Mouse (Mus musculus) testis, postnatal 10 days (tissue): Measurements from ENCODE around the gene Tigar.

ENCODE experiments used
- DNase-seq: peaks from one replicate; pipeline ENCODE4 v3.0.0; 2021; ENCODE audit warnings: low spot score

Tigar gene

DNA sequence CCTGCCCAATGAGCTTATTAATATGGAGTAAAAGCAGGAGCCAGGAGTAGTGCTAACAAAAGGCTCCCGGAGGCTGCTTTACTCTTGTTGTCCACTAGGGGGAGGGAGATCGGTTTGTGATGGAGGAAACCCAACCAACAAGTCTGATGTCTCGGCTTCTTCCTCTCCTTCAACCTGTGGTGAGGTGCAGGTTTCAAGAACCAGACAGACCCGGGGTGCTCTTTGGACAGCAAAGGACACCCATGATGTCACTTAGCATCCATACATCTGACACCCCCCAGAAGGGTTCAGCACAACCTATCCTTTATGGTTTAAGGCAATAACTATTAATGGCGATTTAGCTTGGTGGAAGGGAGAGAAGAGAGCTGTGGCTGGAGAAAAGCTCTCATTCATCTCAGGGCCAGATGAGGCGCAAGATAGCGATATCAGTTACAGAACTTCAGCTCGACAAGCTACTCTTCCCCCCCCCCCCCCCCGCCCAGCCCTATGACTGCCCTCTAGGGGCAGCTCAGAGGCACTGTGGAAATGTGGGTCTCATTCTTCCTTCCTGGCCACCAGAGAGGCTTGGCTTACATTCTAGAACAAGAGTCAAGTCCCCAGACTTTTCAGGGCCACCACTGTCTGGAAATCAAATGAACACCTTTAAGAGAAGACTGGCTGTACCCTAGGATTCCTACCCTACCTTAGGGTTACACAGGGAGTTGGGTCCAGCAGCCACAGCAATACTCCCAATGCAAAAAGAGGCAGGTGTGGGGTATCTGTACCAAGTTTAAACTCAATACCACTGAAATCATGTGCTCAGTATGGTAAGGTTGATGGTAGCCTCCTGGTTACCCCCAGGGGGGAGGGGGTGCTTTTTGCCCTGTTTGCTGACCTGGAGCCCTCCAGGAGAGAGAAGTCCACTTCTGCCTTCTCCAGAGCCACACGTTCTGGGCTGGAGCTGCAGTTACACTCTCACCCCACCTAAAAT lies 33.1 kb upstream of the Tigar start:
- no peak for DNase-seq

DNA sequence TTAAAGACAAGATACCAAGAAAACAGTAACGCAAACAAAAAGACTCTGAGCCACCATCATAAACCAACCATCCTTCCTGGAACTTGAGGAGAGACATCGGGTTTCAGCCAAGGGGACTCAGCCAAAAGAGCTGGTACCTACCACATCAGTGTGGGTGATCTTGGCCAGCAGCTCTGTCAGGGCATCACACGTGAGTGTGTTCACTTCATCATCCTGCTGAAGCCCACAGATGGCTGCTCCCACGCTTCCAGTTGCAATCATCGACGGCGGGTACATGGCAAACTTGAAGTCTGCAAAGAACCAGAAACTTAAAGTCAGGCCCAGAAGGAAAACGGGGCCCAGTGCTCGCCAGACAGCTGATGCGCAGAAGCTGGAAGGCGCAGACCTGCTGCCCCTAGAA lies 29.6 kb upstream of the Tigar start:
- DNase-seq = no peak

DNA sequence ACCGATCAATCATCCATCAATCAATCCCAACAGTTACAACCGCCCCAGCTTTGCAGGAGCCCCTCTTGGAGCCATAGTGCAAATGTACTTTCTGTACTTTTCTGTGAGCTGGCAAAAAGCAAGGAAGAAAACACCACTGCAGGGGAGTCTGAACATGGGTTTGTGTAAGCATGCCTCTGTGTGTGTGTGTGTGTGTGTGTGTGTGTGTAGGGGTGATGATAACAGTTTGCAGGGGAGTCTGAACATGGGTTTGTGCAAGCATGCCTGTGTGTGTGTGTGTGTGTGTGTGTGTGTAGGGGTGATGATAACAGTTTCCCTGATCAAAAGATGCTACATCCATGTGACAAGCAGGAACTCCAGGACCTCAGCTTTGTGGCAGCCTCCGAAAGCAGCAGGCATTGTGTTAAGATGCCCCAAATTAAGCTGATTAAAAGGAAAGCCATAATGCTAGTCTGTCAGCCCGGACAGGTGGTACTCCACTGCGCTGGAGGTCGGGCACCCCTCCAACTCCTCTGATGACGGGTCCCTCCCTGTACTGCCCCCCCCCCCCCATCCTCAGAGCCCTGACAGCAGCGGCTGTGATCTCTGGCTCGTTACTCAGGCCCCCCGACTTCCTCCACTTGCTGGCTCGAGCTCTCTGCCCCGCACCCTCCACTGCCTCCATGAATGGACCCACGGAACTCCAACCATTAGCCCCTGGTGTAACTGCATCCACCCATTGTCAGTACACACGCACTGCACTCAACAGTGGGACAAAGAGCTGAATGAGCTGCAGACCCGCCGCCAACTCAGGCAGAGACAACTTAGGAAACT lies 24.3 kb upstream of the Tigar start:
- no peak for DNase-seq

DNA sequence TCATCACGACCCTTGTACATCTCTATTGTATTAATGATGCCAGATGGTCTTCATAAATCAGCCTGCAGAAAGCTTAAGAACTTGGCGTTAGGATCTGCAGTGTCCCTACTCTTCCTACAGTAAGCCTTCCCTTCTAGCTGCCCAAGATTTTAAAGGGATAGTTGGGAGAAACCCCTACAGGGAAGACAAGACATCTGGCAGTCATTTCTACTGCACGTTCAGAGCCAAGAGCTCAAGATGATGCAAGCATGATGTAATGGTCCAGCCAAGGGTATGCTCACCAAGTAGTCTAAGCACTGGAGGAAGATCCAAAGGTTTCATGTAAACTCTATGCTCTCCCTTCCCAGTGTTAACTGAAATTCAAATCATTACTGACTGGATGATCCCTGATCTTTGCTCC lies 23.4 kb upstream of the Tigar start:
- no peak for DNase-seq

DNA sequence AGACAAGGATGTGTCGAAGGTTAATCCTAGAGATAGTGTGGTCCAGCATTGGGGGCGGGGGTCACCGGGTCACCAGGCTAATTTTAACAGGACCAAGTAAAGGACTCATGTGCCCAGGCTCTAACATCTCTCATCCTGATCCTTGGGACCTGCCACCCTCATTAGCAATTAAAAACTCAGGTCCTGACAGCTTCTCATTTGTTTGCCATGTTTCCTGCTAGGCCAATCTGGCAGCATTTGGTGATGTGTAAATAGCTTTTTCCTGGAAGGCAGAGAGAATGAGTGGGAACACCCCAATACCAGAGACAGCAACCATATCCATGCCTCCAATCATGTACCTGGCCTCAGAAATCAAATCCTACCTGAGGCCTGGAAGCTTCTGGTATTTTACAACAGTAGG lies 22.6 kb upstream of the Tigar start:
- DNase-seq = no peak

DNA sequence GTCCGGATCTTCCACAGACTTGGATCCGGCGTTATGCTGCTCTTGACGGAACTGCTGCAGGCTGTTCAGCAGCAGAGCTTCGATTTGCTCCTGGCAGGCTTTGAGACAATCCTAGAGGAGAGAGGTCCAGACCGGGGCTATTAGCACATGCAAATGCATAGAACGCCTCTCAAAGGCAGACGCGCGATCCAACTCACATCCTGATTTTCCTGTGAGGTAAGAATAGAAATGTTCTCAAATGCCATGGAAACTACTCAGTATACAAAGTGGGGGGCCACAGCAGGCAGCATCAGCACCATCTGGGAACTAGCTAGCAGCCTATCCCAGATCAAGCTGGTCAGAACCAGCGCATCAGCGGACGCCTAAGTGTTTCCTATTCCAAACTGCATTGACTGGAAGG lies 21.0 kb upstream of the Tigar start:
- DNase-seq = no peak

DNA sequence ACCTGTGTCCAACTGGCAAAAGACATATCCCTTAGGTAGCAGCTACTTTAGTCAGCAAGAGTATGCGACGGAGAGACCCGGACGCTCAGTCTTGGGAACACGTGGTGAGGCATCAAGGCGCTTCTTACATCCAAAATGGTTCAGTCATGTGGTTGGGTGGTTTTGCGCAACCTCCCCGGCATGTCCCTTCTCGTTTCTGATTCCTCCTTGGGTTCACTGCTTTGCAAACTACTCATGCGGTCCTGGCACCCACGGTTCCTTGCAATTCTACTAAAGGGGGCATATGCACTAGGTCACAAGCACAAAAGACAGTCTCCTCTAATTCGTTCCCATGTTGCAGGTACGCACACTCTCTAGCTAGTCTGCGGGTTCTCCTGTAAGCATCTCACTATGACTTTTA lies 20.3 kb upstream of the Tigar start:
- DNase-seq = no peak

DNA sequence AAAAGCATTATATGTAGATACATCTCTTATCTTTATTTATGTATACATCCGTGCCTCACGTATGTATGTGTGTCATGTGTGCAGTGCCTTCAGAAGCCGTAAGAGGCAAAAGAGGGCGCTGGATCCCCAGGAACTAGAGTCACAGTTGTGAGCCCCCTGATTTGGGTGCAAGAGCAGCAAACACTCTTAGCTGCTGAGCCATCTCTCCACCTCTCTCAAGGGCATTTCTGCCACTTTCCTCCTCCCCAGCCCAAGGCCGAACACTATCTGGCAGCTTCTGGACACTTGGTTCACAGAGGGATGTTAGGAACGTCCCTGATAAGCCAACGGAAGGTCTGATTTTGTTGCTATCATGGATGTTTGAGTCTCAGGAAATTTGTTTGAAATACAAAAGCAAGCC lies 14.1 kb upstream of the Tigar start:
- no peak for DNase-seq

DNA sequence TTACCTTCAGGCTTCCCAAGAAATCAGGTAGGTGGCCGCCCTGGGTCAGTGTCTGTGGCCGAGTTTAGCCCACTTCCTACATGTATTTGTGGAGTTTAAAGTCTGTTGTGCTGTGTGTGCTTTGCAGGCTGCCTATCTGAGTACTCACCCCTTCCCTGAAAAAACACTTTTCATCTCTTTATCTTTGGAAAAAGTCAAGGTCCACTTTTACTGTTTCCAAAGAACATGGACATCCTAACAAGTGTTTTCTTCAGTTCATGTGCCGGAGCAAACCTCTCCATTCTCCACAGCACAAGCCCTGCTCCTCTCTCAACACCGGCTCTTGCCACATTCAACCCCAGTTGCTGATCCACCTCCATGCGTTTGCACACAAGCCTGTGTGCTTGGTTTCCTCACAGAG lies 13.6 kb upstream of the Tigar start:
- DNase-seq = no peak

DNA sequence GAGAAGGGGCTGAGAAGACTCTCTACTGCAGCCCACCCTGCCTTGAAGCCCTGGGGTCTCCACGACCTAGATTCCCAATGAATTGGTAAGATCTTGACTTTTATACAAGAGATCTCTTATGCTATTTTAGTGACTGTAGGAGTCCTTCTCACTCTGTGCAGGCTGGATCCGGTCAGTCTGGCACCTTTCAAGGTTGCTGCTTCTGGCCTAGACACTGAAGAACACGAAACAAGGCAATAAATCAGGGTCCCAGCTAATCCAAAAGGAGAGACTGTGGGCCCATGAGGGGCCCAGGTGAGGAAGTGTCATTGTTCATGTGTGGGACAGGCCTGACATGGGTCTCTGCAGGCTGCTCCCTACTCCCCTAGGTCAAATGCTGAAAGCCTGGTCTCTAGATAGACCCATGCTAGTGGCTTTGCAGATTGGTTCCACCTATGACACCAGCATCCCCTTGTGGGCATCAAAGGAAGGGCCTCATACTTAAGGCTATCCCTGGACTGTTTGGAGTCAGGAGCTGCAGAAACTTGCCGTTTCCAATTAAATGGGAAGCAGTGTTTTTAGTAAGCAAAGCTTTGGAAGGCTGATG lies 13.0 kb upstream of the Tigar start:
- DNase-seq = no peak

DNA sequence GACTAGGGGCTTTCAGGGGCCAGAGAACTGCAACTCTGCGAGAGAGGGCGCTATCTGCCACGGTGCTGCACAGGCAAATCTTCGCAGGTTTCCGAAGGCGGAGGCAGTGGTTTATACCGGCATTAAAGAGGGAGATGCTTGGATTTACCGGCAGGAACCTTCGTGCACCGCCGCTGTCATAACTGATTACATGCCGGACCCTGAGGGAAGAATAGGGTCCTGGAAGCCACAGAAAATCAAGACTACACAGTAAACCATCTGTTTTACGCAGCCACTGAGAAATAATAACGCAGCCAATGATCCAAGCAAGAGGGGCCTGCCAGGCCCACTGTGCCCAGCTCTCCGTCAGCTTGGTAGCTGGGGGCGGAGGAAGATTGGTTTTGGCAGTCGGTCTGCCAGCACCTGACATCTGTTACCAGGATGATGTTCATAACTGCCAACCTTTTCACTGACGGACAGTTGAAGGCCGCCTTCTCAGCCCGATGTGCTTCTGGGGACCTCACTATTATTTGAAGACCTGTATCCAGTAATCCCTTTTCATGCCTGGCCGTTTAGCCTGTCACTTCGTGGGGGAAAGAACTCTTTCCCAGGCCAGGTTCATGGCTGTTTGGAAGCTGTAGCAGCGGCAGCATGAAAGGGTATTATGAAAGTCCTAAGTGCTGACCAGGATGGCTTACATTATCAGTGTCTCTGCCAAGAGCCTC lies 5.5 kb upstream of the Tigar start:
- no peak for DNase-seq

DNA sequence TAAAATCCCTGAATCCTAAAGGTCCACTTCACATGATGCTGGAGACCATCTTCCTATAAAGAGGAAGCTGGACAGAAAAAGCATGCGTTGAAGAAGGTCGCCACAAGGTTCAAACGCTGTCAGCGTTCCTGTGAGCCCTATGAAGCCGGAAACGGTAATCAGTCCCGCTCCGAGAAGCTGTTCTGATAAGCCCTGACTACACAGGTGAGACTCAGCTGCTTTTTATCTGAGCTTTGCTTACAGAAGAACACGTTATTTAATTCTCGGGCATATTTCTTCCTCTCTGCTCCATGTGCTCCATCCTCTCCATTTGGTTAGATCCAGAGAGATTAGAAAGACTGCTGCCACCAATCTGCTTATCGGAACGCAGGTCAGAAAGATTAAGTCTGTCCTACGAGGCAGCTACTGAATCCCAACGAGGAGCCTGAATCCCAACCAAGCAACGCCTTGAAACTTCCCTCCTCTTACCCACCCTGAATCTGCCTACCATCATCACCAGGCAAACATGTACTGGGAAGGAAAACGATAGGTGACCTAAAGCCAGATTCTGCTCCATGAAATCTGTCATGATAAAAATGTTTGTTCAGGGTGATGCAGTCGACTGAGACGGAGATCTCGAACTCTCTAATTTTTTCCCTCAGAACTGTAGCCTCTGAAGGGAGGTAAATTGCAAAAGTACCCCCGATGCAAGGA lies 843 bp downstream of the Tigar start:
- no peak for DNase-seq

DNA sequence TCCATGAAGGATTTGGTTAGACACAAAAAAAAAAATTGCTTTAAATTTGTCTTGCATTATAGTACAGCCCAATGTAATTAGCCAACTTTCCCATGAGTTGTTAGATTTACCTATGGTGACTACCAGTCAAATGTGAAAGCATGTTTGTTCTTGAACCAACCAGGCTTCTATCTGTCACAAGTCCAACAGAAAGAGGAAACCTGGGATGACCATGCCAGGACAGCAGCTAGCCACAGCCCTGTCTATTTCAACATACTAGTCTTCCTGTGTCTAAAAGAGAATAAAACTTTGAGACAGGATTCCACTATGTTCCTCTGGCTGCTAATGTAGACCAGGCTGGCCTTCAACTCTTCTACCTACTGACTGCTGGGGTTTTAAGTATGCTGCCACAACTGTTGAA lies 1.9 kb downstream of the Tigar start:
- DNase-seq = no peak

DNA sequence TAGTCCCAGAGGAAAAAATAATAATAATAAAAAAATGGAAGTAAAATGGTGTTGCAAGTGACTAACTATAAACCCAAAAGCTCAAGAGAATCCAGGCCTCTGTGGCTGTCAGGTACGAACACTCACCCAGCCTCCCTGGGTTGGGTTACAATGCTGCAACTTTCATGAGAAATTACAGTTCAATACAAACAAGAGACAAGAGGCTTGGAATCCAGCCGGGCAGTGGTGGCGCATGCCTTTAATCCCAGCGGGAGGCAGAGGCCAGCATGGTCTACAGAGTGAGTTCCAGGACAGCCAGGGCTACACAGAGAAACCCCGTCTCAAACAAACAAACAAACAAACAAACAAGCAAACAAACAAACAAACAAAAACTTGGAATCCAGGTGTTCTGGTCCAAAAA lies 2.6 kb downstream of the Tigar start:
- no peak for DNase-seq

DNA sequence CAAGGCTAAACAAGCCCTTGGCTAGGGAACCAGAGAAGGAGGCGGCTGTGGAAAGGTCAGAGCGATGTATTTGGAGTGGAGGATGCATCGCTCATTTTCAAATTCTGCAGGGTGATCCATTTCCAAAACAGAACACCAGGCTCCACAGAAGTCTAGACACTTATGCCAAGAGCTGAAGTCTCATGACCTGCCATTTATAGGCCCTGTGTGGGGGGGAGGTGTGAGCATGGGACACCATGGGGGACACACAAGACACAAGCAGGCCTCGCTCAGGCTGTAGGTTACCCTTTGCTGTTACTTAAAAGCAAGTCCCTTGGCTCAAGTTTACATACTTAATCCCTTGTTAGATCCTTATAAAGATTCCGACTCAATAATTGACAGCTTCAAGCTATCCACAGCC lies 3.2 kb downstream of the Tigar start:
- no peak for DNase-seq

DNA sequence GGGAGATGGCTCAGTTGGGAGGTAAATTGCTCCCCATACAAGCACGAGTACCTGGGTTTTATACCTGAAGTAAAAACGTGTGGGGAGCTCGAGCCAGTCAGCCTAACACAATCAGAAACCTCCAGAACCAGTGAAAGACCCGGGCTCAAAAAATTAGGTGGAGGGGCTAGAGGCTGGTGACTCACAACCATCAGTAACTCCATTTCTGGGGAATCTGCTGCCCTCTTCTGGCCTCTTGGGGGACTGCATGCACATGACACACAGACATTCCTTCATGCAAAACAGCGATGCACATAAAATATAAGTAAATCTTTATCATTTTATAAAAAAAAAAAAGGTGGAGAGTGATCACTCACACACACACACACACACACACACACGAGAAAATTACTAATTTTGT lies 4.2 kb downstream of the Tigar start:
- peak; percentile 76 for DNase-seq

DNA sequence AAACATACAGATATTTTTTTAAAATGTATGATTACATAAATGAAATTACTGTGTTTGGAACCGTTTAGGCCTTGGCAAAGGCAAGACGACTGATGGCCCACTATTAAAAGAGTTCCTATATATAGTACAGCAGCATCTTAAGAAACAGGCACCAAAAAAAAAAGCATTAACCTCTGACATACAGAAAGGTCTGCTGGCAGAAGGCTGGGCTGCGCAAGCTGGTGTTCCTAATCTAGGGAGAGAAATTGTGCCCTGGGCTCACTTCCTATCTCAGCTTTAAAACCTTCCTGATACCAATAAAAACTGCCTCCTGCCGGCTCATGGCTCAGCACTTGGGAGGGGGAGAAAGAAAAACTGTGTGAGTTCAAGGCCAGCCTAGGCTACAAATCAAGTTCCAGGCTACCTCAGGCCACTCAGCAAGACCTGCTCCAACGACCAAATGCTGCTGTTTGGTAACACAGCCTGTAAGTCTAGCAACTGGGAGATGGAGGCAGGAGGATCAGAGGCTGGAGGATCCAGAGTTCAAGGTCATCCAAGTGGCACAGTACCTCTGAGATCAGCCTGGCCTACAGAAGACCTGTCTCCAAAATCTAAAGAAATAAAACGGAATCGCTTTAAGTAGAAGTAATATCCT lies 4.8 kb downstream of the Tigar start:
- no peak for DNase-seq

DNA sequence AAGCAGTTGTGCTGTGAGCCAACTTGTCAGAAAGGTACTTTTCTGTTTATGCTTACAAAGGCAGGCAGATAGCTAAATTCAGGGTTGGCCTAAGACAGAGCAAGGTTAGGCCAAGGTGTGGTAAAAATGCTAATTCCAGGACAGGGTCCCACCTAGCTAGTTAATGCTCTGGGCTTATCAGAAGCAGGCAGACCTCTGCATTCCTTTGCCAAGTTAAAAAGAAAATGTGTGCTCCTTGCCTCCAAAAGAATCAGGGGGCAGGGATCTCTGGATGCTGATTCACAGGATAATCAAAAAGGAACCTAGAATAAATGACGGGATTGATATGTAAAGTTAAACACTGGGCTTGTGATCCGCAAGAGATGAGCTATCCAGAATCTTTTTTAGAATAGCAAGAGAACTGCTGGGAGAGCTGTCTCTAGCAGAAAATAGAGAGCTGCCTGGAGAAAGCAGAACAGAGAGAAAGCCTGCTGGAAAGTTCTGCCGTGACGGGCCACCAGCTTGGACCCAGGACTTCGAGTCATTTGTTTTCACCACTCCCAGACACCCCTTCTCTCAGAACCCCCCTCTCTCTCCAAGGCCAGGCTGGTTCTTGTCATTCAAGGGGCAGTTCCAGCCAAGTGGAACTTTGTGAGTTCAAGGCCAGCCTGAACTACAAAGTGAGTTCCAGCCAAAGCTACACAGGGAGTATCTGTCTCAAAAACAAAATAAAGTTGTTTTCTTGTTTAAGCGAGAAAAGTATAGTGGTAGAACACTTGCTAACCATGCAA lies 5.7 kb downstream of the Tigar start:
- no peak for DNase-seq

DNA sequence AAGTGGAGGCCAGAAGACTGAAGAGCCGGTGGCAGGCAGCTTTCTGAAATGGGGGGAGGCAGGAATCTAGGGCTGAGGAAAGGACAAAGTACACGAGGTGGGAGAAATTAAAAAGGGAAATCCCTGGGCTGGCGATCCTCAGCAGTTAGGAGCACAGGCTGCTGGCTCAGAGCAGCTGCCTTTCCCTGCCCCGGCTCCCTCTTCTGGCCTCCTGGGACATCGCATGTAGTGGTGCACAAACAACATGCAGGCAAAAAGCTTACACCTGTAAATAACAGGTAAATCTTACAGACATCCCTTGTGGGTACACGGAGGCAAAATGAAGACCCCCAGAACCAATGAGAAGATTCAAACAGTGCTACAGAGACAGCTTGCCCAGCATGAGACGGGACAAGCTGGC lies 14.8 kb downstream of the Tigar start:
- peak; percentile 53 for DNase-seq

DNA sequence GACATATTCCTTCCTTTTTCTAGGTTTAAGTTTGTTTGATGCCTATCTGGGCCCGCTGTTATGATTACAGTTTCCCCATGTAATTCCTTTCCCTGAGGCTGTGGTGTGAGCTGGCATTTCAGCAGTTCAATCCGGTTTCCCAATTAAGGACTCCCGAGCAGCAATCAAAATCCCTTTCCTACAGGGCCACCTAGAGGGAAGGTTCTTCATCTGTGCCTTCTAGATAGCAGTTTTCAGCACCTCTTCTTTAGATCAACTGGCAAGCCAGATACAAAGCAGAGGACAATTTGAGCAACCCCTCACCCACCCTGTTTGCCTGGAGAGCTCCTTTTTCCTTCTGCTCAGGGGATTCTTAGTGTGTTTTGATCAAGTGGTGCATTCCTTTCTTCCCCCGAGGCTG lies 22.6 kb downstream of the Tigar start:
- DNase-seq = peak; percentile 58
